Mouse (Mus musculus): Measurements from ENCODE around the gene Vamp1. TPM values are rescaled to one million over a fixed set of nuclear protein-coding genes. Genes with fewer than 3 reads are reported as not detected.

Vamp1 gene
- polyA plus RNA-seq, 1 experiment from 2014 or later: 75.3 TPM

DNA sequence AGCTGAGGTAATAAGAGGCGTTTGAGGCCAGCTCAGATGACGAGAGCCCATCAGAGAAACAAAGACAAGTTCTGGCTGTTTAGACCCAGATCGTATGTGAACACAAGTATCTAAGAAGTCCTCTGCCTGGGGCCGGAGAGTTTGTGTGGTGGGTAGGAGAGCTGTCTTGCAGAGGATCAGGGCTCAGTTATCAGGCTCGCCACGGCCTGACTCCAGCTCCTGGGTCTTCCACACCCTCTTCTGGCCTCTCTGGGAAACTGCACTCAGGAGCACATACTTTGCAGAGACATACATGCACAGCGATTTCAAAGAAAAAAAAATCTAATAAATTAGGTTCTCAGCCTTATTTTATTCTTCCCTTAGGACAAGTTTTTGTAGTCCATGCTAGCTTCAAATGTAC is 69.4 kb downstream of the Vamp1 start:
- DNase-seq (ENCODE audit: low spot score): no peak

DNA sequence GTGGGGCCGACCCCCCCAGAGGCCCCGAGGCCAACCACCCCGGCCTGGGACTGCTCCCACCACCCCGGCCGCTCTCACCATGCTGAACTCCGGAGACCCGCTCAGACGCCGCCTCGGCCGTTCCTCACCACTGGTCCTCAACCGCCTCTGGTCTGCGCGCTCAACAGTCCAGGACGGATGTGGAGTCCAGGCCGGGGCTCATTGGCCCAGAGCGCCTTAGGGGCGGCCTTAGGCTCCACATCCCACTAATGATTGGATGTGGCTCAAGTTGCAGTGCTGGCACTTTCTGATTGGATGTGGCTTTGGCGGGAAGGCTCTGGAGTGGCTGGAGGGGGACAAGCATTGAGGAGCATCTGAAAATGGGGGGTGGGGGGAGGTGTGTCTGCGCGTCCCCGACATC is 70.5 kb downstream of the Vamp1 start, which contains the start of gene Tuba3a:
Tuba3a (minus strand) TSS at position 153 of the 400 bp plus-strand sequence.
- no peak for DNase-seq (ENCODE audit: low spot score)

DNA sequence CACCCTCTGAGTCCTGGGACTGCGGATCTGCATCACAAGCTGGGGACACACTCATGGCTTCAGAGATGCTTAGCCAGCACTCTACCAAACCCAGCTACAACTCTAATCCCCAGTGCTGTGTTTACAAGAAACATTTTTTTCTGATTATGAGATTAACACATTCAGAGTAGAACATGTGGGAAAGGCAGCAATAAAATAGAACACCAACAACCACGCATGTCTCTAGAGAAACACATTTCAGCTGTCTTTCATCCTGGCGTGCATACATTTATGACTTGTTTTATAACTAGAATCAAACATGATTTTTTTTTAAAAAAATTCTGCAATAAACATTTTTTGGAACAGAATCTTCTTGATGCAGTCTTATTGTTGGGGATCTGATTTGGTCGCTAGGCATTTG is 71.6 kb downstream of the Vamp1 start:
- DNase-seq (ENCODE audit: low spot score): no peak

DNA sequence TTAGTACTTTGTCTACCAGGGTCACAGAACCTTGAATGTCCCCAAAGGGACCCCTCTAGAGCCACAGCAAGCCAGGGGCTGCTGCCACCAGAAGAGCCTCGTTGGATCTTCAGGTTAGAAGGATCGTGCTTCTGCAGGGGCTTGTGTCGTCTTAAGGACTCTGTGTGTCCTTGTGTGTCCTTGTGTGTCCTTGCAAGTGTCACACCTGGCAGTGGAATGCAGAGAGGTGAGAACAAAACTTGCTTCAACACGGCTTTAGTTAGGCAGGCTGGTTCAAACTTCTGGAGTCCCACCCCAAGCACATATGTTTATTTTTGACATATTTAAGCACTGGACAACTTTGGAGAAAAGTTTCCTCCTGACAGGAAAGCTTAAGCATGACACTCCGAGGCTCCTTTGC is 73.4 kb downstream of the Vamp1 start:
- no peak for DNase-seq (ENCODE audit: low spot score)

DNA sequence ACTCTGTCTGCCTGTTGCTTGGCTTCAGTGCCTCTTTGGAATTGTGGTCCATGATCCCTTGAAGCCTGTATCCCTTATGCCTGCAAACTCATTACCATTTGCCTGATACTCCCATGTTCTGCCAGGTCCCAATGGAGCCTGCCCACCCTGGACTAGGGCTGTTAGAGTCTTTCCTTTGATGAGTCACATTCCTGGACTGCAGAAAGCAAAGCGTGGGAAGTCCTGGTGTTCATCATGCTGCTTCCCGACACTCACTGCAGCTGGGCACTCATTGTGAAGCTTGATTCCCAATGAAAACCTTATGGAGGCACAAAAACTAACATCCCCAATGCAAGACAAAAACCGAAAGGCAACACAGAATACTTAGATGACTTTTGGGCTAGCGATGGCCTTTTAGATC is 76.0 kb downstream of the Vamp1 start:
- no peak for DNase-seq (ENCODE audit: low spot score)

DNA sequence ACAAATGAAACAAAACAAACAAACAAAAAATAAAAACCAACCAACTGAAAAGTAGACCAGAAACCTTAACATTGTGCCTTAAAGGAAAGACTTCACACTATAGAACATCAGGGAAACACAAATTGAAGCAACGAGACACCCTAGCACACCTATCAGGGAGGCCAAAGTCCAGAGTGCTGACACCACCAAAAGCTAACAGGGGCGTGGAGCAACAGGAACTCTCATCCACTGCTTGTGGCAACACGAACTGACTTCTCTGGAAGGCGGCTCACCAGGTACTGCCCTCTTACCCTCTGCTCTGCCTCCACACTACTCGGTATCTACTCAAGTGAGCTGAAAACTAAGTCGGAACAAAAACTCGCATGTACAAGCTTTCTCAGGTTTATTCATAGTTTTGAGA is 76.9 kb downstream of the Vamp1 start:
- no peak for DNase-seq (ENCODE audit: low spot score)

DNA sequence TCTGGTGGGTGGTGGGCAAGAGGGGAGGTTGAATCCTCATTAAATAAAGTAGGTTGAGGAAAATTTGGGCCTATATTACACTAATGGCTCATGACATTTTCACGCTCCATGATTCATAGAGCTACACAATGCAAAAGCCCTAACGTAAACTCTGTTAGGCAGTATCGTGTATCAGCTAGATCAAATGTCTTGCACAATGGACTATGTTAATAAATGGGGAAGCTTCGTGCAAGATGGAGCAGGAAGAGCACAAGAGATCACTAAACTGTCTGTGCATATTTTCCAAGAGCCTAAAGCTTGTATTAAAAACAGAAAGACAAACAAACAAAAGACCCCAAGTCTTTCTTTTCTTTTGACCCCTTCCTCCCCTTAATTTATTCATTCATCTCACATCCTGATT is 78.7 kb downstream of the Vamp1 start:
- DNase-seq (ENCODE audit: low spot score): no peak

Small RNA genes within 50 kb of the gene (microRNA-seq; reads per million reads assigned to microRNA genes)
- gene Mir3098 (ENCODE audit: borderline number of aligned reads) (not detected), gene Mir8113 (ENCODE audit: borderline number of aligned reads) (not detected)

Other genes starting within 250 kb of the Vamp1 start
- gene Pianp, start 218.9 kb upstream of the Vamp1 start, polyA plus RNA-seq (2015; fragmentation: Nextera tagmentation; extraction: Ambion mirVana): 0.50 and 0.55 TPM in 2 replicates
- 8.8 and 9.5 TPM in 2 replicates for gene Zfp384, start 206.4 kb upstream of the Vamp1 start, polyA plus RNA-seq (2015; fragmentation: Nextera tagmentation; extraction: Ambion mirVana)
- gene Ing4, start 175.8 kb upstream of the Vamp1 start, polyA plus RNA-seq (2015; fragmentation: Nextera tagmentation; extraction: Ambion mirVana): 113 and 118 TPM in 2 replicates
- gene Acrbp, start 165.9 kb upstream of the Vamp1 start, polyA plus RNA-seq (2015; fragmentation: Nextera tagmentation; extraction: Ambion mirVana): 9.2 and 10.2 TPM in 2 replicates
- 3.5 and 4.2 TPM in 2 replicates for gene Lpar5, start 147.6 kb upstream of the Vamp1 start, polyA plus RNA-seq (2015; fragmentation: Nextera tagmentation; extraction: Ambion mirVana)
- 70.0 and 84.9 TPM in 2 replicates for gene Chd4, start 119.6 kb upstream of the Vamp1 start, polyA plus RNA-seq (2015; fragmentation: Nextera tagmentation; extraction: Ambion mirVana)
- 53.9 and 60.7 TPM in 2 replicates for gene Nop2, start 83.6 kb upstream of the Vamp1 start, polyA plus RNA-seq (2015; fragmentation: Nextera tagmentation; extraction: Ambion mirVana)
- gene Iffo1, start 70.3 kb upstream of the Vamp1 start, polyA plus RNA-seq (2015; fragmentation: Nextera tagmentation; extraction: Ambion mirVana): 13.8 and 19.0 TPM in 2 replicates
- gene Gapdh, start 49.1 kb upstream of the Vamp1 start, polyA plus RNA-seq (2015; fragmentation: Nextera tagmentation; extraction: Ambion mirVana): 1,452 and 1,606 TPM in 2 replicates
- 130 and 153 TPM in 2 replicates for gene Ncapd2, start 23.9 kb upstream of the Vamp1 start, polyA plus RNA-seq (2015; fragmentation: Nextera tagmentation; extraction: Ambion mirVana)
- 281 and 294 TPM in 2 replicates for gene Mrpl51, start 23.8 kb upstream of the Vamp1 start, polyA plus RNA-seq (2015; fragmentation: Nextera tagmentation; extraction: Ambion mirVana)
- 42.5 and 53.1 TPM in 2 replicates for gene Tapbpl, start 16.3 kb downstream of the Vamp1 start, polyA plus RNA-seq (2015; fragmentation: Nextera tagmentation; extraction: Ambion mirVana)
- gene Cd27, start 21.5 kb downstream of the Vamp1 start, polyA plus RNA-seq (2015; fragmentation: Nextera tagmentation; extraction: Ambion mirVana): 175 and 252 TPM in 2 replicates
- gene Tuba3a, start 70.5 kb downstream of the Vamp1 start, polyA plus RNA-seq (2015; fragmentation: Nextera tagmentation; extraction: Ambion mirVana): 0.22 and 0.36 TPM in 2 replicates
- 29.6 and 30.9 TPM in 2 replicates for gene Ltbr, start 98.3 kb downstream of the Vamp1 start, polyA plus RNA-seq (2015; fragmentation: Nextera tagmentation; extraction: Ambion mirVana)
- gene Scnn1a, start 105.1 kb downstream of the Vamp1 start, polyA plus RNA-seq (2015; fragmentation: Nextera tagmentation; extraction: Ambion mirVana): 9.0 and 9.5 TPM in 2 replicates
- gene Tnfrsf1a, start 133.8 kb downstream of the Vamp1 start, polyA plus RNA-seq (2015; fragmentation: Nextera tagmentation; extraction: Ambion mirVana): 67.3 and 67.9 TPM in 2 replicates
- gene Plekhg6, start 165.2 kb downstream of the Vamp1 start, polyA plus RNA-seq (2015; fragmentation: Nextera tagmentation; extraction: Ambion mirVana): 1.0 and 1.2 TPM in 2 replicates